7 mouse cellular contexts compared by ENCODE assay signal in genomic region chr11:69134622-69134968, GRCm38 (mm10). TPM values are rescaled to one million over a fixed set of nuclear protein-coding genes. Genes with fewer than 3 reads are reported as not detected.
DNase-seq lines count a peak whose midpoint lies in the region; ATAC-seq and TF ChIP-seq lines count a peak whose summit lies in the region.

No protein-coding gene starts in this region.

- H3K4me3 ChIP-seq in liver, adult 2 months (ENCODE audit: insufficient read depth, low read depth, low read length), result peak overlapping the region; percentile 26; the same call in 1 of the 2 replicates
- peak overlapping the region; percentile 47 for H3K4me3 ChIP-seq in forebrain, embryonic 13.5 days
- H3K4me3 ChIP-seq in limb, embryonic 10.5 days, result peak overlapping the region; percentile 59
- peak overlapping the region; percentile 40 for H3K4me3 ChIP-seq in neural tube, embryonic 15.5 days (replicated peaks)

- no peak for DNase-seq in liver, adult 2 months (ENCODE audit: extremely low read depth, low read depth, low spot score)
- DNase-seq in liver, result no peak
- no peak for DNase-seq in limb, embryonic 10.5 days (ENCODE audit: low spot score)
- no peak for DNase-seq in layer of hippocampus, postnatal 25 days (ENCODE audit: extremely low spot score in 1 of 2, low spot score in 1 of 2)

- no peak overlapping the region for H3K27ac ChIP-seq in liver, adult 2 months (replicated peaks; ENCODE audit: insufficient read depth, low read depth, low read length)
- H3K27ac ChIP-seq in forebrain, embryonic 13.5 days, result no peak overlapping the region
- peak overlapping the region; percentile 57 for H3K27ac ChIP-seq in limb, embryonic 10.5 days
- no peak overlapping the region for H3K27ac ChIP-seq in neural tube, embryonic 15.5 days (replicated peaks)

- peak overlapping the region; percentile 73 for H3K4me2 ChIP-seq in forebrain, embryonic 13.5 days
- H3K4me2 ChIP-seq in neural tube, embryonic 15.5 days, result peak overlapping the region; percentile 69

- TF ChIP-seq CTCF in liver, adult 2 months (IDR thresholded peaks at IDR 0.05; ENCODE audit: low read depth, low read length), result no peak

- no peaks in the 10 kb centered on the region for H3K36me3 ChIP-seq in liver, adult 2 months (ENCODE audit: control insufficient read depth, insufficient read depth, low read length)
- no peaks in the 10 kb centered on the region for H3K36me3 ChIP-seq in forebrain, embryonic 13.5 days (ENCODE audit: poor library complexity, severe bottlenecking)
- no peaks in the 10 kb centered on the region for H3K36me3 ChIP-seq in limb, embryonic 10.5 days
- H3K36me3 ChIP-seq in neural tube, embryonic 15.5 days, result no peaks in the 10 kb centered on the region

- no peak overlapping the region for H3K9ac ChIP-seq in liver, adult 2 months (ENCODE audit: low read depth, low read length)
- H3K9ac ChIP-seq in forebrain, embryonic 13.5 days, result peak overlapping the region; percentile 61
- H3K9ac ChIP-seq in neural tube, embryonic 15.5 days (replicated peaks), result peak overlapping the region; percentile 43; the same call in 1 of the 2 replicates

- 66% methylated on average over 8 of the region's 8 CpGs for WGBS in liver, adult 2 months
- WGBS in forebrain, embryonic 13.5 days, result 18% methylated on average over 8 of the region's 8 CpGs
- 28% methylated on average over 8 of the region's 8 CpGs for WGBS in limb, embryonic 10.5 days
- 35% methylated on average over 8 of the region's 8 CpGs for WGBS in neural tube, embryonic 15.5 days

- H3K79me2 ChIP-seq in liver, adult 2 months (ENCODE audit: control insufficient read depth, insufficient read depth, low read length), result no peaks in the 10 kb centered on the region

- no peaks in the 10 kb centered on the region for H3K9me3 ChIP-seq in forebrain, embryonic 13.5 days (replicated peaks)
- no peaks in the 10 kb centered on the region for H3K9me3 ChIP-seq in limb, embryonic 10.5 days (replicated peaks)
- no peaks in the 10 kb centered on the region for H3K9me3 ChIP-seq in neural tube, embryonic 15.5 days (replicated peaks)

- H3K27me3 ChIP-seq in liver, adult 2 months (ENCODE audit: control insufficient read depth, insufficient read depth, low read length), result no peaks in the 10 kb centered on the region
- H3K27me3 ChIP-seq in forebrain, embryonic 13.5 days, result peaks cover 3% of the 10 kb centered on the region
- peaks cover 20% of the 10 kb centered on the region for H3K27me3 ChIP-seq in limb, embryonic 10.5 days (ENCODE audit: low read depth, poor library complexity, severe bottlenecking)
- H3K27me3 ChIP-seq in neural tube, embryonic 15.5 days (replicated peaks), result peaks cover 6% of the 10 kb centered on the region; the same call in 1 of the 2 replicates

- no peak for TF ChIP-seq POLR2A in liver, adult 2 months (IDR thresholded peaks at IDR 0.05; ENCODE audit: extremely low read depth, insufficient read depth, low read length)

- H3K4me1 ChIP-seq in liver, adult 2 months (ENCODE audit: control insufficient read depth, insufficient read depth, low read length), result peaks cover 4% of the 10 kb centered on the region; the same call in 1 of the 2 replicates
- H3K4me1 ChIP-seq in forebrain, embryonic 13.5 days, result peaks cover 14% of the 10 kb centered on the region; the same call in 1 of the 2 replicates
- H3K4me1 ChIP-seq in limb, embryonic 10.5 days, result peaks cover 14% of the 10 kb centered on the region
- peaks cover 15% of the 10 kb centered on the region for H3K4me1 ChIP-seq in neural tube, embryonic 15.5 days

- peak; percentile 48; the same call in 1 of the 2 replicates for ATAC-seq in forebrain, embryonic 13.5 days
- no peak for ATAC-seq in neural tube, embryonic 15.5 days (ENCODE audit: low FRiP score)
- no peak for ATAC-seq in inflammation-experienced regulatory T-cells, adult 6 months

RNA-seq across cellular contexts. Expression of gene Aloxe3, which starts 8.9 kb away (rescaled TPM):
- not detected in 2 replicates for total RNA-seq in liver, adult 2 months (2014; rRNA removed)
- polyA plus RNA-seq in liver, adult 2 months (2012; rRNA removed), result 0.09 TPM in 1 of 2 replicates, not detected in the other
- polyA plus RNA-seq in forebrain, embryonic 13.5 days (2015; fragmentation: Nextera tagmentation; extraction: Ambion mirVana), result 1.5 TPM in 1 of 2 replicates, not detected in the other
- 0.28 and 0.39 TPM in 2 replicates for polyA plus RNA-seq in limb, embryonic 10.5 days (2016; fragmentation: Nextera tagmentation; extraction: Ambion mirVana)
- polyA plus RNA-seq in neural tube, embryonic 15.5 days (2015; fragmentation: Nextera tagmentation; extraction: Ambion mirVana), result 4.3 and 6.1 TPM in 2 replicates
- 1 to 10 TPM; 5.2 to 6.8 TPM for total RNA-seq in layer of hippocampus, postnatal 25 days (2021)
- under 1 TPM in 1 of 3 experiments, not detected in 2; 0.13 TPM for polyA plus RNA-seq in inflammation-experienced regulatory T-cells, adult 6 months (2017; shearing (Covaris generic))

RNA-seq across cellular contexts. Expression of gene 9130213A22Rik, which starts 12.2 kb away (rescaled TPM):
- total RNA-seq in liver, adult 2 months (2014; rRNA removed), result 0.13 TPM in 1 of 2 replicates, not detected in the other
- 0.05 and 0.10 TPM in 2 replicates for polyA plus RNA-seq in liver, adult 2 months (2012; rRNA removed)
- 0.21 and 0.34 TPM in 2 replicates for polyA plus RNA-seq in forebrain, embryonic 13.5 days (2015; fragmentation: Nextera tagmentation; extraction: Ambion mirVana)
- polyA plus RNA-seq in limb, embryonic 10.5 days (2016; fragmentation: Nextera tagmentation; extraction: Ambion mirVana), result 0.15 and 0.29 TPM in 2 replicates
- polyA plus RNA-seq in neural tube, embryonic 15.5 days (2015; fragmentation: Nextera tagmentation; extraction: Ambion mirVana), result 0.63 TPM in 2 replicates
- total RNA-seq in layer of hippocampus, postnatal 25 days (2021), result under 1 TPM; 0.68 to 0.89 TPM
- polyA plus RNA-seq in inflammation-experienced regulatory T-cells, adult 6 months (2017; shearing (Covaris generic)), result under 1 TPM in 1 of 3 experiments, not detected in 2; 0.63 TPM

RNA-seq across cellular contexts. Expression of gene Hes7, which starts 14.4 kb away (rescaled TPM):
- total RNA-seq in liver, adult 2 months (2014; rRNA removed), result not detected in 2 replicates
- polyA plus RNA-seq in liver, adult 2 months (2012; rRNA removed), result 0.05 TPM in 1 of 2 replicates, not detected in the other
- 0.12 and 0.21 TPM in 2 replicates for polyA plus RNA-seq in forebrain, embryonic 13.5 days (2015; fragmentation: Nextera tagmentation; extraction: Ambion mirVana)
- polyA plus RNA-seq in limb, embryonic 10.5 days (2016; fragmentation: Nextera tagmentation; extraction: Ambion mirVana), result 0.53 and 0.90 TPM in 2 replicates
- 0.68 and 1.0 TPM in 2 replicates for polyA plus RNA-seq in neural tube, embryonic 15.5 days (2015; fragmentation: Nextera tagmentation; extraction: Ambion mirVana)
- total RNA-seq in layer of hippocampus, postnatal 25 days (2021), result under 1 TPM; 0.80 to 0.96 TPM
- polyA plus RNA-seq in inflammation-experienced regulatory T-cells, adult 6 months (2017; shearing (Covaris generic)), result not detected

RNA-seq across cellular contexts. Expression of gene Alox12b, which starts 22.2 kb away (rescaled TPM):
- total RNA-seq in liver, adult 2 months (2014; rRNA removed), result not detected in 2 replicates
- polyA plus RNA-seq in liver, adult 2 months (2012; rRNA removed), result not detected in 2 replicates
- polyA plus RNA-seq in forebrain, embryonic 13.5 days (2015; fragmentation: Nextera tagmentation; extraction: Ambion mirVana), result not detected in 2 replicates
- 0.05 TPM in 1 of 2 replicates, not detected in the other for polyA plus RNA-seq in limb, embryonic 10.5 days (2016; fragmentation: Nextera tagmentation; extraction: Ambion mirVana)
- 0.95 and 1.0 TPM in 2 replicates for polyA plus RNA-seq in neural tube, embryonic 15.5 days (2015; fragmentation: Nextera tagmentation; extraction: Ambion mirVana)
- 1 to 10 TPM; 4.0 to 7.2 TPM for total RNA-seq in layer of hippocampus, postnatal 25 days (2021)
- polyA plus RNA-seq in inflammation-experienced regulatory T-cells, adult 6 months (2017; shearing (Covaris generic)), result not detected

RNA-seq across cellular contexts. Expression of gene Per1, which starts 39.6 kb away (rescaled TPM):
- total RNA-seq in liver, adult 2 months (2014; rRNA removed), result 8.0 and 9.0 TPM in 2 replicates
- polyA plus RNA-seq in liver, adult 2 months (2012; rRNA removed), result 4.6 and 6.9 TPM in 2 replicates
- 6.0 and 6.4 TPM in 2 replicates for polyA plus RNA-seq in forebrain, embryonic 13.5 days (2015; fragmentation: Nextera tagmentation; extraction: Ambion mirVana)
- polyA plus RNA-seq in limb, embryonic 10.5 days (2016; fragmentation: Nextera tagmentation; extraction: Ambion mirVana), result 10.3 and 10.8 TPM in 2 replicates
- 10.0 and 11.9 TPM in 2 replicates for polyA plus RNA-seq in neural tube, embryonic 15.5 days (2015; fragmentation: Nextera tagmentation; extraction: Ambion mirVana)
- 10 to 100 TPM; 70.1 to 89.0 TPM for total RNA-seq in layer of hippocampus, postnatal 25 days (2021)
- 1 to 10 TPM; 5.2 to 6.2 (median 6.1) TPM for polyA plus RNA-seq in inflammation-experienced regulatory T-cells, adult 6 months (2017; shearing (Covaris generic))
